Mouse (Mus musculus): Measurements from ENCODE around the gene Gpr158.

DNA sequence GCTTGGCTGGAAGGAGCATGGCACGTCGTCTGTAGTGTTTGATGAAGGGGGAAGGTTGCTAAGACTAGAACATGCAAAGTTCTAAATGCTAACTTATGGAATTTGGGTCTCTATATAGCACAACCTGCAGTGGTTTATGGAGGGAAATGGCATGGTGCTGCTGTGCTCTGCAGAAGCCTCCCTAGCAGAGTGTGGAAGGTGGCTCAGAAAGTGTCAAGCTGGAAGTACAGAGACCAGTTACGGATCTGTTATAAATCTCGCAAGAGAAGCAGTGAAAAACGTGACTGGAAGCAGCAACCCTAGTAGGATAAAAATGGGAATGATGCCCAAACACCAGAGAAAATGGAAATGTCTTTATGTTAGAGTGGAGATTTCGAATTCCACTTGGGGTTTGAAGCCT is 251.8 kb downstream of the Gpr158 start:
- TF ChIP-seq POLR2A (IDR thresholded peaks at IDR 0.05; ENCODE audit: borderline replicate concordance, low read depth, low read length) (no peak), CTCF (IDR thresholded peaks at IDR 0.05; ENCODE audit: low read depth, low read length) (no peak)
